Mouse (Mus musculus): ENCODE measurements around the gene Mog.
"Not testable (repeated sequence)": the region's sequence is repeated elsewhere in the genome, so short reads cannot be mapped to it uniquely, and the experiment has no call there.

Mog gene

DNA sequence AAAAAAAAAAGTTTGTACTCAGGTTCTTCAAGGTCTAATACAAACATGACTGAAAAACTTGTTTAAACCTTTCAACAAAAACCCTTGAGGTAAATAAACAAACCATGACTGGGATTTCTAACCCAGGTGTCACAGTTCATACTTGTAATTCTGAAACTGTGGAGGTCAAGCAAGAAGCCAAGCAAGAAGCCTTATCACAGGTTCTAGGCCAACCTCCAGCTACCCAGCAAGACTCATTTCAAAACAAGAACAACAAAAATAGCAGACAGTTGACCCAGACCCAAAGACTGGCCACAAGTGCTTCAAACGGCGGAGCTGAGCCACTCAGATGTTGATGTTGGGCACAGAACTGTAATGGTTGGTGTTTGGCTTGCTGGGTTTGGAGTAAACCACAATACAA lies 28.7 kb downstream of the Mog start:
- no peak for DNase-seq (ENCODE audit: low spot score)

DNA sequence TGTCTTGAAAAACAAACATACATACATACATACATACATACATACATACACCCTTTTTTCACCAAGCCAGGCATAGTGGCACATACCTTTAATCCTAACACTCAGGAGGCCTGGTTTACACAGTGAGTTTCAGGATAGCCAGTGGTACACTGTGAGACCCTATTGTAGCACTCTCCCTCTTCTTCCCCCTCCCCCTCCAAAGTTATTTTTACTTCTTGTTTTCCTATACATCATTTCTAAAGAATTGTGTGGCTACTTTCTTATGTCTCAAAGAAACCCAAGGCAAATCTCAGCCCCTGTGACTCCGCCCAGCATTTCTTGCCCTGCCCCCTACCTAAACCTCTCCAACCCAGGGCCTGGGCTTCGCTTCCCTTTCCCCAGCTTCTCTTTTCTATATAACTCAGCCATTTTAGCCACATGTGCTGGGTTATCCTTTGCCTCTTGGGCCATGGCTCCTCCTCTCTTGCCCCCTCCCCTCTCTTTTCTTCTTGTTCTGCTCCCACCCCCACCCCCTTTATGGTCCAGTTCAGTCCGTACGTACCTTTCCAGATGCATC lies 29.4 kb downstream of the Mog start:
- DNase-seq (ENCODE audit: low spot score) = no peak

DNA sequence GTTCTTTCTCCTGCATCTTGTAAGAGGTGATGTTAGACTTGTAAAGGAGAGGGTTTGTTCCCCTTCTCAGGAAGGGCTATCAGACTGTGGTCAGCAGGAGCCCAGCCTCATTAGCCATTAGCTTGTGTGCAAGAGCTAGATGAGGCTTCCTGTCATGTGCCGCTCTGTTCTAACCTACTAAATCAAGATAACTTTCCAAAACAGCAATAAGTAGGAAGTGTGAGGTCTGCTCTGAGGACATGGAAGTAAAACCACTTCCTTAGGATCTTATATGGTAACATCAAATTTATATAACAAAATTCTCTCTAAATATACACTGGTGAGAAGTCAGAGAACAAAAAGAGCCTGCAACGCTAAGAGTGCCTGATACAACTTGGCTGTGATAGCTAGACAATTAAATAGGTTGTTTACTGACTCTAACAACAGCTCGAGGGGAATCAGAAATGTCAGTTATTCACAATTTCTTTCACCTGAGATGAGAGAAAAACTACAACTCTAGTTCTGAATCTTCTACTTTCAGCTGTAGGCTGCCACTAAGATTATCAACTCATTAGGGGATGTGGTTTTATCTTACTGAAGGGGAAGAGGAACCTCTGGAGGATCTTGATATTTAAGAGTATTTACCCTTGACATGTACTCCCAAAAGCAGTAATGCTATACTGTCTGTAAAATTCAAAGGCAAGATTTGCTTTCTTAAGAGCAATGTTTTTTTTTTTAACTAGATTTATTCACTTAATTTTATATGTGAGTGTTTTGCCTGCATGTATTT lies 30.7 kb downstream of the Mog start:
- no peak for DNase-seq (ENCODE audit: low spot score)

GRCm38 (mm10) chr17:36990630-36991029 lies 32.6 kb downstream of the Mog start:
- DNase-seq (ENCODE audit: low spot score) = not testable (repeated sequence)

DNA sequence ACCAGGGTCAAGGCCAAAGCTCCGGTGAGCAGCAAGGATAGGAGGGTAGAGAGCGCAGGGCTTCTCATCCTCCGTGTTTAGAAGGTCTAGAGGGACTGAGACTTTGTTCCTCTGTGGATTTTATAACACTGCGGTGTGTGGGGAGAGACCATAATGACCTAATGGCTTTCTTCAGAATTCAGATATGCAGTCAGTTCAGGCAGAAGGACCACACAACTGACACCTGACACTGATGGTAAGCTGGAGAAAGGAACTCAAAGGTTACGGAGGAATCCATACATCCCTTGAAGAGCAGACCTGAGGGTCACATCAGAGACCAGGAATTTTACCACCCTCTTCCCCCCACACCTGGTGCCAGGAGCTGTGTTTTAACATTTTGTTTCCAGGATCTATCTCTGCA lies 33.8 kb downstream of the Mog start, which contains the start of gene H2-M5:
TSS of gene H2-M5 (minus strand) at position 101 of the 400 bp plus-strand sequence.
- DNase-seq (ENCODE audit: low spot score) = no peak

DNA sequence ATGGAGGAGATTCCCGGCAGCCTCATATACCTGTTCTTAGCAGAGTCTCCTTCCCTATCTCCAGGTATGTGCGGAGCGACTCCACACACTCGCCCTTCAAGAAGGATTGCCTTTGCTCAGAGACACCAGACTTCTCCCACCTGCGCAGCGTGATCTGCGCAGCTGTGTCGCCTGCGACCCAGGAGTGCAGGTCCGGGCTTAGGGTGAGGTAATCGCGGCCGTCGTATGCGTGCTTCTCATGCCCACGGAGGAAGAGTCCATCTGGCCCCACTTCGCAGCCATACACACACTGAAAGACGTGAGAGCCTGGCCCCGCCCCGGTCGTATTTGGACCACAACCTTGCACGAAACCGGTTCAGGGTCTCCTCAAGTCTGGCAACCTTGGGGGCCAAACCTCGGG lies 34.7 kb downstream of the Mog start:
- no peak for DNase-seq (ENCODE audit: low spot score)

DNA sequence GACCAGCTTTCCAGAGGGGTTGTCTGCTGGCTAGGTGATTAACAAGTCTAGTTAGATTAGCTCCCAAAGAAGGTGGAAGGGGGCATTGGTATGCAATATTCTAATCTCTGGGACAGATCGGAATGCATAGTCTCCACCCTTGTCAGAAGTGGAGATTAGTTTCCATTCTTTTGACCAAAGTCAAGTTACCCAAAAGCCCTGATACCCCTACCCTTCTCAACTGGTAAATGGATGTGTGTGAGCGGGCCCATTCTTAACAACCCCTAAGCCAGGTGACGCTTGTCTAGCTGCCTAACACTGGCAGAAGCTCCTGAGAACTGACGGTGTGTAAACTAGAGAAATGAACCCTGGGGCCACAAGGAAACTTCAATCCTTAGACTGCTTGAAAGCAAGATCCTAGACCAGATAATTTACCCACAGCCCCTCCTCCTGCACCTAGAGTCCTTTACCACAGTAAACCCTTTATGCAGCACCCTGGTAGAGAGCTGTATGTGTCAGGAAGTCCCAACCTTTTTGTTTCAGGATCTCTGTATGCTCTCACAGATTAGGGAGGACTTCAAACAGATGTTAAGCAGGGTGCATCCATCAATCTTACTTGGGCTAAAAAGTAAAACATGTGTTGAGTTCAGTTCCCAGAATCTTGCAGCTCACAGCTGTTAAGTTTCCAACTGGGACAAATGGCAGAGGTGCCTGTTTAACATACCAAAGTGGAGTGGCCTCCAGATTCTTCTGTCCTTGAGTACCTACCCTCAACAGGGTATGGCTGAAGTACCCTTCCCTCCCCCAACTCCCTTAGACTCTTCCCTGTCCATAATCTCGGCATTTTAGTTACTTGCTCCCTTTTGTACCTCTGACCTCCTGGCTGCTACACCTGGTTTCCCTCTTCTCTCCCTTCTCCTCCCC lies 40.7 kb downstream of the Mog start:
- DNase-seq (ENCODE audit: low spot score) = no peak

DNA sequence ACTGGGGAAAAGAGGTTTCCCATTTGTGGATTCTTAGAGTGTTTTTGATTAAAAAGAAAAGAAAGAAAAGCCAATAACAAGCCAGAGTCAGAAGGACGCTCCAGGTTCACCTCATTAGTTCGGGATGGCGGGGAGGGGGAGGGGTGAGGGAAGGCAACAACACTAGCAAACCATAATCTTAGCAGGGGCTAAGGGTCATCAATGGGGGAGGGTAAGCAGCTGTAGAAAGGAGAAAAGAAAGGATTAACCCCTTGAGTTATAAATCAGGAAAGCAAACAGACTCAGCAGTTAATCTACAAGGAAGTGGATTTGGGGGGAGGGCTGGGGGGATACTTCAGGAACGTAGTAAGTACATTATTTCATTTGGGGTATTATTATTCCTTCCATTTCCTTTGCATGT lies 41.4 kb downstream of the Mog start:
- DNase-seq (ENCODE audit: low spot score) = no peak

GRCm38 (mm10) chr17:36981221-36981813 lies 41.9 kb downstream of the Mog start, which contains the start of gene 2410137M14Rik:
Gene 2410137M14Rik, minus strand, starts transcription at chr17:36981237.
- DNase-seq (ENCODE audit: low spot score) = no peak

DNA sequence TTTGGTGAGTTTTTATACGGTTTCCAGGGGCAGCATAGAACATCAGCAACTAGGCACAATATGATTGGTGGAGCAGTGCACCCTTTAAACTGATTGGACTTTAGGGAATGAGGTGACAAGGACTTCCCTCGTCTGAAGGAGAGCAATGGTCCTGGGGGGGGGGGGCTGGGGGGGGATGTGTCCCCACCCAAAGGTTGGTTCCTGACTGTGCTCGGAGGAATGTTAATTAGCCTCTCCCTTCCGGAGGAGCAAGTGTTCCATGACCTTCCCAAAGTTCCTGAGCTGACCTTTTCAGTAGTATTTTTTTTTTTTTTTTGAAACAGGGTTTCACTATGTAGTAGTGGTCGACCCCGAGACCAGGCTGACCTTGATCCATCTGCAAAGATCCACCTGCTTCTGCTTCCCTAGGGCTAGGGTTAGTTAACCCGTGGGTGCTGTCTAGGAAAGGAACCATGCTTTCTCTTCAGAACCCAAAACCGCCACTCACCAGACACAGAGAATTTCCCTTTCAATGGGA lies 49.9 kb downstream of the Mog start:
- DNase-seq (ENCODE audit: low spot score) = no peak

- DNase-seq (ENCODE audit: low spot score) = no peak
These were observed 50.4 kb downstream of the Mog start for GRCm38 (mm10) chr17:36972791-36973190.

DNA sequence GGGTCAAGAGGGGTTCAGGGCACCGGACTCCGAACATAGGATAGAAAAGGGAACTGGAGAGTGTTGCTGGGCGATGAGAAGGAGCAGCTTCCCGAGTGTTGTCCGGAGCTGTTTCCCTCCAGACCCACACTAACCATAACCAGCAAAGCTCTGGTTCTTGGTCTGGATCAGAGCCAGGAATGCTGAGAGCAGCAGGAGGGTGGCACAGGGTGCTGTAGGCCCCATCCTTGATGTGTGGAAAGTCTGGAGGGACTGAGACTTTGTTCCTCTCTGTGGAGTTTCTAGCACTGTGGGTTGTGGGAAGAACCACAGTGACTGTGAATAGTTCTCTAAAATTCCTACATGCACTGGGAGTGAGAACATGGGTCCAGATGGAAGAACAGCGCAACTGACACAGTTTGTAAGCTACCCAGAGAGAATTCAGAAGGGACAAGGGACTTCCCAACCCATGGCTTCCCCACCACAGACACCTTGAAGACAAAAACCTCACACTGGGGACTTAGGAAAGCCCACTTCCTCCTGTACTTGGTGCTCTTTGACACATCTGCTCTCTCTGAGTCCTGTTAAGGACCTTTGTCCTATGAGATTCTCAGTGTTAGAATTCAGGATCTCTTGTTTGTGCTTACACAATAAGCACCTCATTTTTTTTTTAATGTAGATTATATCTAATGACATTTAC lies 51.9 kb downstream of the Mog start:
- no peak for DNase-seq (ENCODE audit: low spot score)

GRCm38 (mm10) chr17:36970316-36970890 lies 52.8 kb downstream of the Mog start:
- no peak for DNase-seq (ENCODE audit: low spot score)

- DNase-seq (ENCODE audit: low spot score) = no peak
These were observed 56.3 kb downstream of the Mog start for GRCm38 (mm10) chr17:36966875-36967274.

DNA sequence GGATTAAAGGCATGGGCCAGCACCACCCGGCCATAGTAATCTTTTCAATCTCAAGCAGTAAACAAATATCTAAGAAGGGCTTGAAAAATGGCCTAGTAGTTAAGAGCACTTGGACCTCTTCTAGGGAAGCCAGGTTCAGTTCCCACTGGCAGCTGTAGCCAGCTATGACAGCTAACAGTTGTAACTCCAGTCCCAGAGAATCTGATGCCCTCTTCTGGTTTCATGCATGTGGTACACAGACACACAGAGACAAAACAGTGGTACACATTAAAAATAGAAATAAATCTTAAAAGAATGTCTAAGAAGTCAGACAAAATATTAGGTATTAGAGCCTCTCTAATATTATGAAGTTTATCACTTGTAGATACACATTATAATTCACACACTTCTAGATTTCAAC lies 62.1 kb downstream of the Mog start:
- DNase-seq (ENCODE audit: low spot score) = no peak

Measured in urinary bladder, postnatal 14 days (tissue).